Mouse (Mus musculus) left cerebral cortex, postnatal 14 days (tissue): ENCODE measurements around the gene Tapt1. TPM values are rescaled to one million over a fixed set of nuclear protein-coding genes. Genes with fewer than 3 reads are reported as not detected.
A peak's percentile ranks its signal among the peaks of the same experiment; 100 is the strongest.
"Not testable (repeated sequence)": the region's sequence is repeated elsewhere in the genome, so short reads cannot be mapped to it uniquely, and the experiment has no call there.

Experiments used
- DNase-seq, 2 experiments: peaks; one replicate each; pipeline ENCODE4 v3.0.0; 2021 to 2022; ENCODE audit warnings: low spot score in 2 of 2, mixed read lengths in 1 of 2
- intact Hi-C: fragments of 180-260 bp; cut with DNase I; formaldehyde crosslinking; loops from one replicate; pipeline ENCODE4 v1.15.1; 2025
- total RNA-seq, 2 experiments: library from RNA; stranded (reverse); gene quantifications; 2 replicates each; pipeline ENCODE4 v1.2.3; 2021

Tapt1 gene
- total RNA-seq, 2 experiments from 2014 or later, result 44.1 to 45.0 TPM

DNA sequence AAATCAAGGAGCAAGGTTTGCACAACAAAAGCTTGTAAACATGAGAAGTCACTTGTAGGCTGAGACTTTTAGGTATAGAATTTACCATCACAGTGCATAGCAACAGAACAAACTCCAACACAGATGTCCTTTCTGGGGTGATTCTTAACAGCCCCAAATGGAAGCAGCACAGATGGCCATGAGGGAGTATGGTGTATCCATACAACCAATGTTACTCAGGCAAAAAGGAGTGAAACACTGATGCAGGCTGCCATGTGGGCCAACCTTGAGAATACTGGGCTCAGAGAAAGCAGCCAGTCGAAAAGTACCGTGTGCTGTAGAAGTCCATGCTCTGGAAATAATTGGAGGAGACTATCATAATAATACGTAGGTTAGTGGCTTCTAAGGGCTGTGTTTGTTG, 68.0 kb downstream of the Tapt1 start:
- intact Hi-C loops, result no loop called here
- no peak for DNase-seq

DNA sequence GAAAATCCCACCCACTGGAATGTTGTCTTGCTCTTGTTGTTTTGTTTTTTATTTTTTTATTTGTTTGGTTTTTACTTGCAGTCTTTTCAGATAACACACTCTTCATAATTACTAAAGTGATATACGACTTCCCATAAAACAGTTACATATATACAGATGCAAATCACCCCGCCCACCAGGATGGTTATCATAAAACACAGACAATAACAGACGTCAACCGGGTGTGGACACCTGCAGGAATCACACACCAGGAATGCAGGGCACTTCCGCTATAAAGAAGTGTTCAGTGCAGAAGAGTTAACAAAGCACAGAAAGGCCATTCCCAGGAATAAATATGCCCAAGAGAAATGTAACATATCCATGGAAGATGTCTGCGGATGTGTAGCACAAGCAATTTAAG, 68.7 kb downstream of the Tapt1 start:
- no peak for DNase-seq
- intact Hi-C loops, result no loop called here

DNA sequence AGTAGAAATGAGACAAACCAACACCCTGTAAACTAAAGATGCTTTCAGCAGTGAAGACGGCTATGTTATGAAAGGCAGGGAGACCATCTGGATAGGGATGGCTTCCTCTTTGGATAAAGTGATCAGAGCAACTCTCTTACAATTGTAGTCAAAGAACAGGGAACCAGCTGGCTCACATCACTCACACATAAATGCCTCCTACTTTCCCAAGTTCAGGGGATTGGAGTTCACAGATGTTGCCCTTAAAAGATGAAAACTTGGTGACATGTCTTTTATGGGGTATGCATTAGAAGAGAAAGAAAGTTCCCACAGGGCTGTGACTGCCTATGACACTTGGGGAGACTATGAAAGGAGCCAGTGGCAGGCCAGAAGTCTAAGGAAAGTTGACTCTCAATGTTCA, 73.4 kb downstream of the Tapt1 start:
- intact Hi-C loops, result no loop called here
- DNase-seq, result no peak

- DNase-seq, result peak in 1 of 2 experiments; percentile 48
- intact Hi-C loops, result no loop called here
These were observed 74.9 kb downstream of the Tapt1 start for GRCm38 (mm10) chr5:44151327-44152051.

DNA sequence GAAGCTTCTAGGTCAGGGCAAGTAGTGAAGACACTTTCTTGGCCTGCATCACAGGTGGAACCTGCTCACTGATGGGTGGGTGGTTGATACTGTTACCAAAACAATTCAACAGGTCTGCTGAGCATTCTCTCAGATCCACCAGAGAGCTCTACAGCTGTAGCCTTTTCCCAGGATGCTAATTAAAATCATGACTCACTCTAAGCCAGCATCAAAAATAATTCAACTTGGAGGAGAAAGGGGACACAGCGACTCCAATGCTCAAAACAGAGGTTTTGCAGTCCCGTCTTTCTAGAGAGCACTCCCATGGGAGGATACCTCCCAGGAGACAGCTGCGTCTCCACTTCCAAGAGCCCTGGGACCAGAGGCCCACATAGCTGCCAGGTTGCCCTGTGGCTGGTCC, 78.7 kb downstream of the Tapt1 start:
- intact Hi-C loops, result no loop called here
- DNase-seq, result peak in 1 of 2 experiments; percentile 42

DNA sequence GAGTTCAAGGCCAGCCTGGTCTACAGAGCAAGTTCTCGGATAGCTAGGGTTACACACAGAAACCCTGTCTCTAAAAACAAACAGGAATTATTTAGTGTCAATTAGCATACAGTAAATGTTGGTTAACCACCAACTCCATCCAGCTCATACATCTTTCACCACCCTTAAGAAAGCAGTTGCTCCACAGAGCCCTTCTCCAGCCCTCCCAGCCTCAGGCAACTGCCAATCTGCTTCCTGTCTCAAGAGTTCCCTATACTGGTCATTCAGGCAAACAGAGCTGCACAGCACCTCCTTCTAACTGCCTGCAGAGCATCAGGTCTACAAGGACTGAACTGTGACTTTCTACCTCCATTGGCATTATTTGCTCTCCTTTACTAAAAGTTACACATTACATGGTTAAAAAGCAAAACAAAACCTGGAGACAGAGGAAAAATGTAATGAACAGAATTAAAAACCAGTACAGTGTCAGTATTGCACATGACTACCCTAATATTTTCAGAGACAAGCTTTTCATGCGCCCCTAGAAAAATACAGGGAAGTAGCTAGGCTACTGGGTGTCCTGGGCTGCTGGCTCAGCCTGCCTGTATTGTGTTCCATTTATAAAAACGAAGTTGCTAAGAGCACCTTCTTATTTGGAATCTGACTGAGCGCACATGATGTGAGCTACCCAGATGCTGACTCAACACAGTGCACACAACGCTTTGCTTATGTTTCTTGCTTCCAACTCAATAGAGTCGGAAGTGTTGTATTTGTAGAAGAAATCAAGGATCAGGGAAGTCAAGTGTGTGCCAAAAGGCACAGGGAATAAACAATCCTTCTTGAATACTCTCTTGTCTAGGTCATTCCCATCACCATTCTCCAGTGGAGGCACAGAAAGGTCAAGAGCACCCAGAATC, 79.7 kb downstream of the Tapt1 start:
- no peak for DNase-seq
- intact Hi-C loops, result no loop called here

- no peak for DNase-seq
- intact Hi-C loops, result no loop called here
These were observed 82.8 kb downstream of the Tapt1 start for GRCm38 (mm10) chr5:44143467-44144235.

GRCm38 (mm10) chr5:44127487-44127886, 98.9 kb downstream of the Tapt1 start:
- no peak for DNase-seq
- intact Hi-C loops, result no loop called here

DNA sequence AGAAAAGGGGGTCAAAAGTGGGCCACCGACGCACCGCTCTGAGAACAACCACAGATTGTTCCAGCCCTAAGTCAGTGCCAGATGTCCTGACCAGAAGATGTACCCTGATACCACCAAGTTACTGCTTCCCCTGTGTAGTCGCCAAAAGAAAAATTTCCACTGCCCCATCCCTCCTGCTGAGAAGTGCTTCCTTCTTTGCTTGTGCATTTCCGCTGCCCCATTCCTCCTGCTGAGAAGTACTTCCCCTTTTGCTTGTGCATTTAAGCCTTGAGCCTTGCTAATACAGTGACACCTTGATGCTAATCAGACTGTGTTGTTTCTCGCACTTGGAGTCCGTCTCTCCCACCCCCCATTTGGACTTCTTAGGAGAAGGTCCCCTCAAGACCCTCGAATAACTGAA, 99.9 kb downstream of the Tapt1 start:
- DNase-seq, intact Hi-C loops: not testable (repeated sequence)

Other genes starting within 250 kb of the Tapt1 start
- 1 to 10 TPM; 5.5 to 6.8 TPM for gene Fgfbp1, start 244.8 kb downstream of the Tapt1 start, total RNA-seq
- 10 to 100 TPM; 14.9 to 15.1 TPM for gene Prom1, start 124.6 kb downstream of the Tapt1 start, total RNA-seq